In the genomic region with DNA sequence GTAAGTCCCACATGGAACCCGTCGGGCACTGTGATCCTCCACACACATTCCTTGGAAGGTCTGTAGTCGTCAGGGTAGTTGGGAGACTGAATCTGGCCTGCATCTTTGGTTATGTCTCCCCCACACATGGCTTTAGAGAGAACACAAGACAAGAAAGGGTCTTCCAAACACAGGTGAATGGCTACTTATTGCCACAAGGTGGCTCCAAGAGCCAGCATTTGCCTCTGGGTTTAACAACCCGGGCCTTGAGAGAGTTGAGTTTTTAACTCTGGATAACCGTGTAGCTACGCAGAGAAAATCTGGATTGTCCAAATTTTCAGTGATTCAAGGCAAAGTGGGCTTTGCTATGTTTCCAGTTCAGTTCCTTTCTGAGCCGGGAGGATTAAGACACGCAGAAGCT, we compare ENCODE assay signal across 12 mouse cellular contexts. TPM values are rescaled to one million over a fixed set of nuclear protein-coding genes. Genes with fewer than 3 reads are reported as not detected.
DNase-seq lines count a peak whose midpoint lies in the region; ATAC-seq and TF ChIP-seq lines count a peak whose summit lies in the region.
"Had no signal": no experiment of that assay in that cellular context is flagged by ENCODE, and none has a peak within 500 bp of the region (broad histone marks: within the 10 kb centered on the region; RNA-seq: fewer than 3 reads in every experiment).

No protein-coding gene starts in this region.

- WGBS in limb, embryonic 13.5 days: 44% methylated on average over 8 of the region's 8 CpGs

- peaks cover 16% of the 10 kb centered on the region for H3K4me1 ChIP-seq in limb, embryonic 13.5 days
- H3K4me1 ChIP-seq: stomach, embryonic 15.5 days had no signal

- H3K27me3 ChIP-seq in Patski: peaks cover 42% of the 10 kb centered on the region
- H3K27me3 ChIP-seq in limb, embryonic 13.5 days: no peaks in the 10 kb centered on the region; the same call in 1 of the 2 replicates
- H3K27me3 ChIP-seq: limb, embryonic 15.5 days; stomach, embryonic 15.5 days had no signal

- no peak overlapping the region for H3K27ac ChIP-seq in layer of hippocampus, adult 2 months
- no peak overlapping the region for H3K27ac ChIP-seq in limb, embryonic 13.5 days
- H3K27ac ChIP-seq: limb, embryonic 15.5 days; stomach, embryonic 15.5 days had no signal

- H3K4me2 ChIP-seq in limb, embryonic 13.5 days (replicated peaks): no peak overlapping the region
- H3K4me2 ChIP-seq: limb, embryonic 15.5 days; stomach, embryonic 15.5 days had no signal

- H3K9me3 ChIP-seq in limb, embryonic 13.5 days: no peaks in the 10 kb centered on the region
- H3K9me3 ChIP-seq: limb, embryonic 15.5 days; stomach, embryonic 15.5 days had no signal

- POLR2A ChIA-PET in Patski (lab: Charles Lee): no interaction called here

- peak; percentile 91 for TF ChIP-seq CTCF in layer of hippocampus, adult 2 months (conservative IDR thresholded peaks at IDR 0.05)
- TF ChIP-seq CTCF in Patski (IDR thresholded peaks at IDR 0.05): no peak

- in situ Hi-C loops in Patski (cut with MboI; ENCODE audit: low pct_unique_long_range_greater_than_20kb): no loop called here

- peak; percentile 52 for DNase-seq in adrenal gland, postnatal 14 days
- no peak for DNase-seq in adrenal gland, adult 18-20 months (ENCODE audit: low spot score in 2 of 2)
- DNase-seq in layer of hippocampus, adult 2 months (ENCODE audit: low spot score in 2 of 2): peak; percentile 34 to 35
- DNase-seq in layer of hippocampus, adult 11-12 months (ENCODE audit: low spot score): no peak
- DNase-seq in Patski (ENCODE audit: low read depth, low spot score): no peak
- no peak for DNase-seq in ovary, postnatal 36 days (ENCODE audit: low spot score)

- H3K36me3 ChIP-seq in limb, embryonic 13.5 days: no peaks in the 10 kb centered on the region
- H3K36me3 ChIP-seq: limb, embryonic 15.5 days; stomach, embryonic 15.5 days had no signal

- H3K4me3 ChIP-seq in layer of hippocampus, adult 2 months: no peak overlapping the region
- no peak overlapping the region for H3K4me3 ChIP-seq in limb, embryonic 13.5 days
- H3K4me3 ChIP-seq: erythroblast, embryonic 14.5 days; limb, embryonic 15.5 days; stomach, embryonic 15.5 days had no signal

- peak; percentile 55 for ATAC-seq in Patski
- ATAC-seq in limb, embryonic 13.5 days (ENCODE audit: low FRiP score, low read depth): 0 out of 2 replicates have a peak, but pooled peaks have one; percentile 25
- ATAC-seq in CD4-positive, CD25-positive, alpha-beta regulatory T cell, adult 4 months: no peak

- no peak overlapping the region for H3K9ac ChIP-seq in limb, embryonic 13.5 days
- H3K9ac ChIP-seq: limb, embryonic 15.5 days; stomach, embryonic 15.5 days had no signal

- CTCF ChIA-PET in Patski (lab: Charles Lee): interaction anchor here (0.7 to 1.5 kb wide), 5 partner anchors 10 to 658 kb away, joined by 3 to 8 read pairs (median 3); no protein-coding TSS in a partner anchor

RNA-seq across cellular contexts. Expression of a gene that starts 28.0 kb away (rescaled TPM):
- total RNA-seq in adrenal gland, postnatal 14 days (2021): not detected in 2 replicates
- total RNA-seq in adrenal gland, adult 18-20 months (2021): not detected
- total RNA-seq in layer of hippocampus, adult 2 months (2021): 10 to 100 TPM in 1 of 2 experiments, 1 to 10 TPM in 1; 8.8 to 10.8 TPM
- not detected for polyA plus RNA-seq in Patski (2021)
- not detected in 2 replicates for polyA plus RNA-seq in limb, embryonic 13.5 days (2015; fragmentation: Nextera tagmentation; extraction: Ambion mirVana)
- polyA plus RNA-seq in CD4-positive, CD25-positive, alpha-beta regulatory T cell, adult 4 months (2017; shearing (Covaris generic)): not detected
- polyA plus RNA-seq: C2C12; erythroblast, embryonic 14.5 days; limb, embryonic 15.5 days; stomach, embryonic 15.5 days had no signal

Comparison
In these comparisons a context has a peak if more than half of its experiments do, and no peak if none do; other contexts are left out.
1. DNase-seq: peak in adrenal gland, postnatal 14 days (single experiment) and layer of hippocampus, adult 2 months (2 of 2); none in adrenal gland, adult 18-20 months (0 of 2), layer of hippocampus, adult 11-12 months (single experiment), Patski (single experiment) and ovary, postnatal 36 days (single experiment).